Mouse (Mus musculus) midbrain, embryonic 11.5 days (tissue): ENCODE data around the gene Grik3. TPM values are rescaled to one million over a fixed set of nuclear protein-coding genes. Genes with fewer than 3 reads are reported as not detected.

Experiments
- ATAC-seq: fragments of 200-750 bp; cut with Nextera tagmentation; 2 replicates; pipeline ENCODE4 v1.8.0; 2017; ENCODE audit warnings: moderate TSS enrichment, moderate library complexity; ENCODE audit not compliant: low FRiP score
- DNase-seq: peaks from one replicate; pipeline ENCODE4 v3.0.0; 2015; ENCODE audit warnings: low spot score; ENCODE audit errors: missing footprints
- H3K27ac ChIP-seq: fragments of 300-500 bp; sonication (generic); 2 replicates; pipeline ENCODE4 v1.5.1; 2014; ENCODE audit warnings: low read depth, low read length
- H3K27me3 ChIP-seq: fragments of 300-500 bp; sonication (generic); 2 replicates; pipeline ENCODE4 v1.6.1; 2014; ENCODE audit warnings: mild to moderate bottlenecking, low read length, moderate library complexity, mixed read lengths; ENCODE audit not compliant: control insufficient read depth, insufficient read depth
- H3K36me3 ChIP-seq: fragments of 300-500 bp; sonication (generic); 2 replicates; pipeline ENCODE4 v1.6.1; 2014; ENCODE audit warnings: mild to moderate bottlenecking, low read length, moderate library complexity, mixed read lengths; ENCODE audit not compliant: control insufficient read depth, insufficient read depth
- H3K4me1 ChIP-seq: fragments of 300-500 bp; sonication (generic); 2 replicates; pipeline ENCODE4 v1.6.1; 2014; ENCODE audit warnings: low read length; ENCODE audit not compliant: control insufficient read depth, insufficient read depth
- H3K4me2 ChIP-seq: fragments of 300-500 bp; sonication (generic); 2 replicates; pipeline ENCODE4 v1.6.1; 2014; ENCODE audit warnings: mild to moderate bottlenecking, moderate library complexity
- H3K4me3 ChIP-seq: fragments of 300-500 bp; sonication (generic); 2 replicates; pipeline ENCODE4 v1.5.1; 2014; ENCODE audit warnings: low read depth, low read length
- H3K9ac ChIP-seq: fragments of 300-500 bp; sonication (generic); 2 replicates; pipeline ENCODE4 v1.6.1; 2014; ENCODE audit warnings: low read length
- H3K9me3 ChIP-seq: fragments of 300-500 bp; sonication (generic); 2 replicates; pipeline ENCODE4 v1.6.1; 2016; ENCODE audit warnings: low read length; ENCODE audit not compliant: control insufficient read depth
- WGBS: fragments of 180-500 bp; shearing (Covaris S2); extraction: QIAGEN DNeasy Blood & Tissue Kit; methylation state at CpG from one replicate; pipeline ENCODE4 v1.1.7; 2014; 5-methylcytosine and 5-hydroxymethylcytosine counted together
- polyA plus RNA-seq: library from polyadenylated mRNA; unstranded; fragments of >200 nt; fragmentation: Nextera tagmentation; extraction: Ambion mirVana; gene quantifications from 2 replicates; pipeline ENCODE4 v1.2.1, GENCODE M21; 2014

Grik3 gene
- polyA plus RNA-seq, 1 experiment from 2014 or later: 0.60 TPM

DNA sequence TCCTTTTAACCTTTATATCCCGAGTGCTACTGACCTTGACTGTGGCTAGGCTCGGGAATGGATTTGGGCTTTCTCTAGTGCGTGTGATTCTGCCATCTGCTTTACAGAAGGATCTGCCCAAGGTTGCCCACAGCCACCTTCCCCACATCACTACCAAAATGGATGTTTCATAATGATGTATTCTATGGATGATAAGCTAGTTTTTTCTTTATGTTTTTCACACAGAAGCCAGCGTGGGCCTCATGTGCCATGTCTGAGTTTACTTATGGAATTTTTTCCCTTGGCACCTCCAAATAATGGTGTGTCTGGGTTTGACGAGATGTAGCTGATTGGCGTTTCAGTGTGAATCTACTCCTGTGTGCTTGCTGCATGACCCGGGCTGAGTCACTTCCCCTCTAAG, 7.0 kb downstream of the Grik3 start:
- peaks cover 40% of the 10 kb centered on the region for H3K27me3 ChIP-seq
- no peak overlapping the region for H3K27ac ChIP-seq
- no peak overlapping the region for H3K9ac ChIP-seq
- H3K4me1 ChIP-seq: peaks cover 11% of the 10 kb centered on the region
- no peak for ATAC-seq
- DNase-seq: no peak
- H3K9me3 ChIP-seq: no peaks in the 10 kb centered on the region
- H3K36me3 ChIP-seq: no peaks in the 10 kb centered on the region
- H3K4me3 ChIP-seq: no peak overlapping the region
- H3K4me2 ChIP-seq: no peak overlapping the region
- WGBS: 33% methylated on average over 7 of the region's 7 CpGs

DNA sequence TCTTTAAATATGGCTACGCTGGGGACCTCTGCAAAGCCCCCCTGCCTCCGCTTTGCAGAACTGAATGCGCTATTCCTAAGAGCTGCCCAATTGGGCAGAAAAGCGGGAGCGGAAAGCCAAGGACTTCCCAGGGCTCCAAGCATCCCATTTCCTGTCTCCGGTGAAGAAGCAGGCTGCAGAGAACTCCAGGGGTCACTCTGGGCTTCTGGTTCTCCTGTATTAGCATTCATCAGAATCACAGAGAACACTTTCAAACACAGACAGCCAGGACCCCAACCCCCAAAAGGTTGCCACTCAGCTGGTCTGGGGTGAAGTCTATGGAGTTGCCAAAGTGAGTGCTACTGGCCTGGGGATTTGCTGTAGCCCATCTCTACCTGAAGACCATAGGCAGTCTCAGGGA, 8.4 kb downstream of the Grik3 start:
- WGBS: 12% methylated on average over 6 of the region's 6 CpGs
- peaks cover 26% of the 10 kb centered on the region for H3K27me3 ChIP-seq

DNA sequence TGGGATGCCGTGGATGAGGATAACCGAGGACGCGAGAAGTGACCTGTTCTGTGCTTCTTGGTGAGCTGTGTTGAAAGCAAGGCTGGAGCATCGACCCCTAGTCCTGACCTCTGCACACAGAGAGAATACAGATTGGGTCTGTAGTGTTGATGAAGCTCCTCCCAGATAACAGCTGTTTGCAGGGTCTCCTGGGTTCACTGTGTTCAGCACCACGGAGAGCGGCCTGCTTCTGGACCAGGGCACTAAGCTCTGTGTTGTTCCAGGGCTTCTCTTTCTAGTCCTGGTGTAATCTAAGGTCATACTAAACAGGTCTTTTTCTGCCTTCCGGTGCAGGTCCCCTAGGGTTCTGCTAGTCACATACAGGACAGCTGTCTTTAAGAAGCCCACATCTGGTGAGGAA, 12.4 kb downstream of the Grik3 start:
- no peak for DNase-seq
- Histone ChIP-seq H3K4me3 (no peak overlapping the region), H3K4me1 (no peaks in the 10 kb centered on the region; the same call in 1 of the 2 replicates), H3K27ac (no peak overlapping the region), H3K9ac (no peak overlapping the region), H3K9me3 (no peaks in the 10 kb centered on the region), H3K36me3 (no peaks in the 10 kb centered on the region), H3K4me2 (no peak overlapping the region), H3K27me3 (peaks cover 4% of the 10 kb centered on the region; the same call in 1 of the 2 replicates)
- ATAC-seq: no peak
- WGBS: 56% methylated on average over 8 of the region's 8 CpGs

More for the DNA sequence above, 8.4 kb downstream of the Grik3 start:
- Histone ChIP-seq H3K4me3 (no peak overlapping the region), H3K4me2 (no peak overlapping the region), H3K27ac (no peak overlapping the region), H3K36me3 (no peaks in the 10 kb centered on the region), H3K4me1 (peaks cover 9% of the 10 kb centered on the region; the same call in 1 of the 2 replicates), H3K9ac (no peak overlapping the region), H3K9me3 (no peaks in the 10 kb centered on the region)
- ATAC-seq: no peak
- DNase-seq: no peak

DNA sequence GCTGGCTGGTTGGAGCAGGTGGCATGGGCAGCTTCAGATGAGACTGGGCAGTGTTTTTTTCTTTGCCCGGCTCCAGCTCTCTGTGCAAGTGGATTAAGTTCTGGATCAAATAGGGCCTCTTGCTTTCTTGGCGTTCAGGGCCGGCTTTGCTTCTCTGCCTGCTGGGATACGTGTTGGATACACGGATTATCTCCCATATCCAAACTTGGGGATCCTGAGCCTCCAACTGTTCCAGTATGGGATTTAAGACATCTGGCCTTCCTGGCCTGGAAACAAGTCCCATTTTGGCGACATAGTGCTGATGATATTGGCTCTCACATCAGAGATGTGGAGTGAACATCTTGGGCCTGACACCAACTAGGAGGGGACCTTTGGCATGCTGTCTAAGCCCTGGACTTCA, 21.9 kb downstream of the Grik3 start:
- H3K36me3 ChIP-seq: no peaks in the 10 kb centered on the region
- DNase-seq (no peak), ATAC-seq (no peak)
- no peaks in the 10 kb centered on the region for H3K27me3 ChIP-seq
- H3K9ac ChIP-seq: no peak overlapping the region
- H3K4me2 ChIP-seq: no peak overlapping the region
- WGBS: 50% methylated on average over 6 of the region's 6 CpGs
- no peaks in the 10 kb centered on the region for H3K9me3 ChIP-seq
- H3K4me3 ChIP-seq: no peak overlapping the region
- no peaks in the 10 kb centered on the region for H3K4me1 ChIP-seq
- H3K27ac ChIP-seq: no peak overlapping the region

DNA sequence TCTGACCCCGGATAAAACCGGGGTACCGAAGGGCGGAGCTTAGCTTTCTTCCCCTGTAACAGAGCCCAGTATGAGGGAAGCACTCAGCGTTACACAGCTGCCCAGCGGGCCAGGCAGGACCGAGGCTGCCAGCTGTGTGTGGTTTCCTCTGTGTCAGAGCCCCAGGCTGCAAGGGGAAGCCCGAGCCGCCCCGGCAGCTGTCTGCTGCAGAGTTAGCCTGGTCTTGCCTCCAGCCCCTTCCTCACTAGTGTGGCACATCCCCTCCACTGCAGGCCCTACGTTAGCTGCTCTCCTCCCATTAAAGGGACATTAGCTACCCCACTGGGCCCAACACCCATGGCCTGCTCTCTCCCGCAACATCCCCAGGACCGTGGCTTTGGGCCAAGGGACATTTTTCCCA, 25.1 kb downstream of the Grik3 start:
- WGBS: 53% methylated on average over 13 of the region's 13 CpGs
- no peaks in the 10 kb centered on the region for H3K27me3 ChIP-seq
- ATAC-seq: no peak

DNA sequence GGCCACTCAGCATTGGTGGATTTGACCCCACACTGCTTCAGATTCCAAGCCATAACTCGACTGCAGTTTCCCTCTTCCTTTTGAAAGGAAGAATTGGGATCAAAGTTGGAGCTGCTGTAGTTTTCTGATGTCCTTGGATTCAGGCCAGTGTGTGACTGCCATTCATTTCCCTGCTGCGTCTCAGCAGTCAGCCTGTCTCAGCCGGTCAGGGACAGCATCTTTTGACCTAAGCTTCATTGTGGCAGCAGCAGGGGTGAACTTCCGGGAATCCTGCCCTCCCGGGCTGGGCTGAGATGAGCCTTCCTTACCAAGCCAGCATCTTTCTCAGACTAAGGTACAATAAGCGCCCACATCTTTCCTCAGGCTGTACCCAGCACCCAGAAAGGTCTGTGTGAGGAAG, 26.1 kb downstream of the Grik3 start:
- H3K27ac ChIP-seq: no peak overlapping the region
- no peaks in the 10 kb centered on the region for H3K36me3 ChIP-seq
- H3K27me3 ChIP-seq: no peaks in the 10 kb centered on the region
- no peaks in the 10 kb centered on the region for H3K4me1 ChIP-seq
- no peaks in the 10 kb centered on the region for H3K9me3 ChIP-seq
- ATAC-seq: no peak
- no peak overlapping the region for H3K4me3 ChIP-seq
- H3K4me2 ChIP-seq: no peak overlapping the region
- no peak overlapping the region for H3K9ac ChIP-seq
- WGBS: 46% methylated on average over 6 of the region's 6 CpGs
- DNase-seq: no peak

More for the DNA sequence above, 25.1 kb downstream of the Grik3 start:
- no peak overlapping the region for H3K27ac ChIP-seq
- H3K4me1 ChIP-seq: no peaks in the 10 kb centered on the region
- no peaks in the 10 kb centered on the region for H3K36me3 ChIP-seq
- no peak for DNase-seq
- H3K4me2 ChIP-seq: no peak overlapping the region
- H3K9ac ChIP-seq: no peak overlapping the region
- no peak overlapping the region for H3K4me3 ChIP-seq
- no peaks in the 10 kb centered on the region for H3K9me3 ChIP-seq

DNA sequence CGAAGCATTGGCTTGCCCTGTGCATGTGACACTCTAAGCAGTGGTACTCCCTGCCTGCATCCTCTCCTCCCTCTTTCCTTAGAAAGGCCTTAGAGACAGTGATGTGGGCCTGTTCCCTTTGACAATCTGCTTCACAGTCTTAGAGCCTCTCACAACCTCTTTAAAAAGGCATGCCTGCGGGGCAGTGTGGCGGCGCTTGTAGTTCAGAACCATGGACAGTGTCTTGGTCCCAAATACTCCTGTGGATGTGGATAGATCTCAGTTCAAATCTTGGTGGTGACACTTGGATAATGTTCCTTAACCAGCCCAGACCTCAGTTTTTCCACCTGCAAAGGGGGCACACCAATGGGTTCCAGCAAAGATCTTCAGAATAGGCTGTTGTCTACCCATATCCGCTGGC, 28.4 kb downstream of the Grik3 start:
- Histone ChIP-seq H3K9me3 (no peaks in the 10 kb centered on the region), H3K27ac (no peak overlapping the region), H3K9ac (no peak overlapping the region), H3K4me1 (no peaks in the 10 kb centered on the region), H3K4me3 (no peak overlapping the region), H3K27me3 (no peaks in the 10 kb centered on the region), H3K4me2 (no peak overlapping the region), H3K36me3 (no peaks in the 10 kb centered on the region)
- DNase-seq (no peak), ATAC-seq (no peak)
- WGBS: 80% methylated on average over 5 of the region's 5 CpGs

DNA sequence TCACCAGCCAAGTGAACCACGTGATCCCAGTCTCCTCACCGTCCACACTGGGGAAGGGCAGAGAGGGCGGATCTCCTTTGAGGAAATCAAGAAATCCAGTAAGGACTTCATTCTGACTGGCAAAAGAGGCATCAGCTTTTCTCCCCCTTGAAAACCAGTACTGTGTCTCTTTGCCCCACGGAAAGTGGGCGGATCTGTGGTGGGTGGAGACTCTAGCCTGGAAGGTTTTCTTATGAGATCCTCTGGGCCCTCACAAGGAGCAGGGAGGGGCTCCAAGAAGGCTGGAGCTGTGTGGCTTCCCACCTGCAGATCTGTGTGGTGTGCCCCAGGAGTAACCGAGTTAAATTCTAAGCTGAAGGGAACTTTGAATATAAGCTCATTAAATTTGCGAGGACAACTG, 32.4 kb downstream of the Grik3 start:
- WGBS: 57% methylated on average over 7 of the region's 7 CpGs
- Histone ChIP-seq H3K9ac (no peak overlapping the region), H3K36me3 (no peaks in the 10 kb centered on the region), H3K9me3 (no peaks in the 10 kb centered on the region), H3K27ac (no peak overlapping the region), H3K4me1 (no peaks in the 10 kb centered on the region), H3K27me3 (no peaks in the 10 kb centered on the region), H3K4me2 (no peak overlapping the region), H3K4me3 (no peak overlapping the region)
- ATAC-seq (no peak), DNase-seq (no peak)

DNA sequence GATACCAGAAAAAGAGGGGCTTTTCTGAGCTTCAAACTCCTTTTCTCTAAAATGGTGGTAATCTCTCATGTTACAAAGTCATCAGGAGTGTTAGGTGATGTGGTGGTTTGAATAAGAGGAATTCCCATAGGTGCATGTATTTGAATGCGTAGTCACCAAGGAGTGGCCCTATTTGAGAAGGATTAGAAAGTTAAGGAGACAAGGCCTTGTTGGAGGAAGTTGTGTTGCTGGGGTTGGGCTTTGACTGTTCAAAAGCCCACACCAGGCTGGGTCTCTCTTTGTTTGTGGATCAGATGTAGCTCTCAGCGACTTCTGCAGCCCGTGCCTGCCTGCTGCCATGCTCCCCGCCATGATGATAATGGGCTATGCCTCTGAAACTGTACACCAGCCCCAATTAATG, 34.8 kb downstream of the Grik3 start:
- Histone ChIP-seq H3K4me3 (no peak overlapping the region), H3K9ac (no peak overlapping the region), H3K27me3 (no peaks in the 10 kb centered on the region), H3K27ac (no peak overlapping the region), H3K4me1 (no peaks in the 10 kb centered on the region), H3K36me3 (no peaks in the 10 kb centered on the region), H3K4me2 (no peak overlapping the region), H3K9me3 (no peaks in the 10 kb centered on the region)
- WGBS: 85% methylated on average over 4 of the region's 4 CpGs
- no peak for DNase-seq
- no peak for ATAC-seq

DNA sequence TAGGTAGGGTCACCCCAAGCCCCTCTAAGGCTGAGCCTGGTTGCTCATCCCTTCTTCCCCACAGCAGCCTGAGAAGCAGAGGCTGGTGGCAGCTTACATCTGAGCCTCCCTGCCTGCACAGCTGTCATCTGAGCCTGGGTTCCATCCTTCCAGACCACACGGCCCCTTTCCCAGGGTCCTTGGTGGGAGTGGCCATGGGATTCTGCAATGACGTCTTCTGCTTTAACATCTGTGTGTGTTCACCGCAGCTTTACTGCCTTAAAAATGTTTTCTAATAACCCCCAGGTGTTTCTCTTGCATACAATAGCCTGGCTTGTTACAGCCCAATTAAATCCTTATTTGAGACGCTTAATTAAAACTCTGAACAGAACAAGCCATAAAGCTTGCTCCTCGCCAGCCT, 35.9 kb downstream of the Grik3 start:
- no peak overlapping the region for H3K27ac ChIP-seq
- no peaks in the 10 kb centered on the region for H3K36me3 ChIP-seq
- H3K4me1 ChIP-seq: no peaks in the 10 kb centered on the region
- no peak overlapping the region for H3K4me2 ChIP-seq
- H3K9ac ChIP-seq: no peak overlapping the region
- 69% methylated on average over 5 of the region's 5 CpGs for WGBS
- ATAC-seq: no peak
- no peaks in the 10 kb centered on the region for H3K9me3 ChIP-seq
- no peak overlapping the region for H3K4me3 ChIP-seq
- no peaks in the 10 kb centered on the region for H3K27me3 ChIP-seq
- no peak for DNase-seq
